Mouse (Mus musculus) lung, postnatal 0 days (tissue): ENCODE measurements around the gene Spp2. TPM values are rescaled to one million over a fixed set of nuclear protein-coding genes. Genes with fewer than 3 reads are reported as not detected.
A peak's percentile ranks its signal among the peaks of the same experiment; 100 is the strongest.

Experiments used
- ATAC-seq: fragments of 200-750 bp; cut with Nextera tagmentation; 2 replicates; pipeline ENCODE4 v1.8.0; 2017; ENCODE audit warnings: moderate library complexity
- DNase-seq: peaks from one replicate; pipeline ENCODE4 v3.0.0-alpha.2; 2016; ENCODE audit warnings: low spot score
- H3K27ac ChIP-seq: fragments of 300-500 bp; sonication (generic); 2 replicates; pipeline ENCODE4 v1.5.1; 2014; ENCODE audit warnings: antibody characterized with exemption, mild to moderate bottlenecking, low read length, mixed read lengths
- H3K27me3 ChIP-seq: fragments of 300-500 bp; sonication (generic); replicated peaks from 2 replicates; pipeline ENCODE4 v1.6.1; 2014; ENCODE audit warnings: low read length, mixed read lengths; ENCODE audit not compliant: insufficient read depth
- H3K36me3 ChIP-seq: fragments of 300-500 bp; sonication (generic); 2 replicates; pipeline ENCODE4 v1.6.1; 2014; ENCODE audit warnings: low read length, mixed read lengths; ENCODE audit not compliant: insufficient read depth
- H3K4me1 ChIP-seq: fragments of 300-500 bp; sonication (generic); 2 replicates; pipeline ENCODE4 v1.6.1; 2014; ENCODE audit warnings: antibody characterized with exemption, low read depth, low read length, mixed read lengths; ENCODE audit not compliant: insufficient read depth
- H3K4me2 ChIP-seq: fragments of 300-500 bp; sonication (generic); replicated peaks from 2 replicates; pipeline ENCODE4 v1.6.1; 2014; ENCODE audit warnings: low read depth, mild to moderate bottlenecking, low read length, moderate library complexity, mixed read lengths
- H3K4me3 ChIP-seq: fragments of 300-500 bp; sonication (generic); 2 replicates; pipeline ENCODE4 v1.5.1; 2014; ENCODE audit warnings: low read depth, low read length
- H3K9ac ChIP-seq: fragments of 300-500 bp; sonication (generic); replicated peaks from 2 replicates; pipeline ENCODE4 v1.6.1; 2014; ENCODE audit warnings: low read depth, mild to moderate bottlenecking
- H3K9me3 ChIP-seq: fragments of 300-500 bp; sonication (generic); 2 replicates; pipeline ENCODE4 v1.6.1; 2016; ENCODE audit warnings: low read length, mixed read lengths
- CTCF ChIP-seq: IDR thresholded peaks from 2 replicates; pipeline ENCODE4 v1.5.1; 2016; ENCODE audit warnings: antibody characterized with exemption, mild to moderate bottlenecking
- EP300 ChIP-seq: IDR thresholded peaks from 2 replicates; pipeline ENCODE4 v1.6.1; 2016; ENCODE audit warnings: antibody characterized with exemption, mild to moderate bottlenecking, control low read depth
- WGBS: fragments of 180-500 bp; shearing (Covaris S2); extraction: QIAGEN DNeasy Blood & Tissue Kit; methylation state at CpG from one replicate; pipeline ENCODE4 v1.1.7; 2014; 5-methylcytosine and 5-hydroxymethylcytosine counted together
- polyA plus RNA-seq: library from polyadenylated mRNA; unstranded; fragments of >200 nt; fragmentation: Nextera tagmentation; extraction: Ambion mirVana; gene quantifications from 2 replicates; pipeline ENCODE4 v1.2.1, GENCODE M21; 2015

The Spp2 gene
- not detected in 2 replicates for polyA plus RNA-seq

- DNase-seq = no peak
- 46% methylated on average over 5 of the region's 5 CpGs for WGBS
Measured at GRCm38 (mm10) chr1:88406807-88407198, at the start of gene Spp2. Gene Spp2 (plus strand): TSS chr1:88406961.

GRCm38 (mm10) chr1:88357458-88358090 is 49.2 kb upstream of the Spp2 start:
- Histone ChIP-seq H3K9me3 (no peaks in the 10 kb centered on the region), H3K4me1 (no peaks in the 10 kb centered on the region), H3K4me2 (no peak overlapping the region), H3K36me3 (no peaks in the 10 kb centered on the region), H3K27me3 (no peaks in the 10 kb centered on the region), H3K4me3 (no peak overlapping the region), H3K9ac (no peak overlapping the region), H3K27ac (no peak overlapping the region)
- DNase-seq = peak; percentile 80
- 52% methylated on average over 6 of the region's 6 CpGs for WGBS
- peak; percentile 65 for ATAC-seq
- TF ChIP-seq CTCF = peak; percentile 82
- TF ChIP-seq EP300 = no peak

More at GRCm38 (mm10) chr1:88406807-88407198, at the start of gene Spp2:
- Histone ChIP-seq H3K4me2 (no peak within 1 kb of the TSS), H3K9ac (no peak within 1 kb of the TSS), H3K36me3 (no peaks in the 10 kb centered on the region), H3K27me3 (no peaks in the 10 kb centered on the region), H3K27ac (no peak within 1 kb of the TSS), H3K9me3 (no peaks in the 10 kb centered on the region), H3K4me1 (no peaks in the 10 kb centered on the region), H3K4me3 (no peak within 1 kb of the TSS)
- ATAC-seq = no peak
- TF ChIP-seq EP300 (no peak), CTCF (no peak)

GRCm38 (mm10) chr1:88358102-88358654 is 48.6 kb upstream of the Spp2 start:
- no peaks in the 10 kb centered on the region for H3K9me3 ChIP-seq
- no peaks in the 10 kb centered on the region for H3K36me3 ChIP-seq
- H3K4me2 ChIP-seq = no peak overlapping the region
- no peak overlapping the region for H3K9ac ChIP-seq
- H3K27me3 ChIP-seq = no peaks in the 10 kb centered on the region
- no peak overlapping the region for H3K27ac ChIP-seq
- no peaks in the 10 kb centered on the region for H3K4me1 ChIP-seq
- ATAC-seq (no peak), DNase-seq (no peak)
- 79% methylated on average over 7 of the region's 7 CpGs for WGBS
- TF ChIP-seq EP300 (no peak), CTCF (no peak)
- H3K4me3 ChIP-seq = no peak overlapping the region

DNA sequence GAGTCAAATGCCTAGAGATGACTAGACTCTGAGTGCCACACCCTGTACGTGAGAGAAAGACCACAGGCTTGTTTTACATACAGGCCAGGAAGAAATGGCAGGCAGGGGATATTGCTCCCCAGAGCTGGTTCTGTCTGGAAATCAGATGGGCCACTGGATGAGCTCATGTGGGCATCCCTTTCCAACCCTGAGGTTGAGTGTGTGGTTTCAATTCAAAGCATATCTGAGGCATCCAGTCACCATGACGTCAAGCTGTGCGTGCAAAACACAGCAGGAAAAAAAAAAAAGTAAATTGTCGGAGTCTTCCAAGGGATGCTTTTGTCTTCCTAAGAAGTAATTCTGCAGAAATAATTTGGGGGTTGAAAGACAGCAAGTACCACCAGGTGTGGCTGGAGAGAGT is 45.7 kb upstream of the Spp2 start:
- H3K27ac ChIP-seq = no peak overlapping the region
- no peaks in the 10 kb centered on the region for H3K27me3 ChIP-seq
- WGBS = 71% methylated on average over 4 of the region's 4 CpGs
- no peak for DNase-seq
- no peaks in the 10 kb centered on the region for H3K36me3 ChIP-seq
- no peak for ATAC-seq
- H3K4me2 ChIP-seq = no peak overlapping the region
- TF ChIP-seq EP300 (no peak), CTCF (no peak)
- no peaks in the 10 kb centered on the region for H3K9me3 ChIP-seq
- H3K4me1 ChIP-seq = no peaks in the 10 kb centered on the region
- H3K4me3 ChIP-seq = no peak overlapping the region
- H3K9ac ChIP-seq = no peak overlapping the region

GRCm38 (mm10) chr1:88366881-88367644 is 39.7 kb upstream of the Spp2 start:
- DNase-seq (no peak), ATAC-seq (no peak)
- TF ChIP-seq CTCF = peak; percentile 34
- no peak for TF ChIP-seq EP300
- H3K9me3 ChIP-seq = no peaks in the 10 kb centered on the region
- no peak overlapping the region for H3K4me3 ChIP-seq
- H3K36me3 ChIP-seq = no peaks in the 10 kb centered on the region
- WGBS = 68% methylated on average over 11 of the region's 11 CpGs
- no peak overlapping the region for H3K4me2 ChIP-seq
- H3K4me1 ChIP-seq = no peaks in the 10 kb centered on the region
- no peaks in the 10 kb centered on the region for H3K27me3 ChIP-seq
- H3K27ac ChIP-seq = no peak overlapping the region
- H3K9ac ChIP-seq = no peak overlapping the region

DNA sequence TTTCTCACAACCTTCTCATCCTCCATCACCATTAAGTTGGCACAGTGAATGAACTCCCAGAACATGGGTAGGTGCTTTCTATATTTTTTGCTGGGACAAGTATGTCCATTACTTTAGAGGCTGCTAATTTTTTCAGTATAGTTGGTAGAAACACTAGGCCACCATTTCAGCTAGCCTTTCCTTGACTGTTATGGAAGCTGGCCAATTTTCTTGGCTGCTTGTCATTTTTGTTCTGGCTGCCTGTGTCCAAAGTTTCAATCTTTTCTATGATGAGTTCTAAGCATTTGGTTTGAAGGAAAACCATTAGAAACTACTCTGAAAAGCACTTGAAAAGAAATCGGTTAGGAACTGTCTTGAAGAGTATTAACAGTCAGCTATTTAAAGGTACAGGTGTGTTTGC is 28.3 kb upstream of the Spp2 start:
- H3K27ac ChIP-seq = no peak overlapping the region
- no peaks in the 10 kb centered on the region for H3K4me1 ChIP-seq
- H3K36me3 ChIP-seq = no peaks in the 10 kb centered on the region
- no peak overlapping the region for H3K4me2 ChIP-seq
- H3K9ac ChIP-seq = no peak overlapping the region
- H3K27me3 ChIP-seq = no peaks in the 10 kb centered on the region
- H3K9me3 ChIP-seq = no peaks in the 10 kb centered on the region
- TF ChIP-seq EP300 (no peak), CTCF (no peak)
- 50% methylated on average over 1 of the region's 1 CpGs for WGBS
- no peak for DNase-seq
- no peak for ATAC-seq
- no peak overlapping the region for H3K4me3 ChIP-seq
